Mouse (Mus musculus) hindbrain, embryonic 16.5 days (tissue): ENCODE results near the gene Eva1a. TPM values are rescaled to one million over a fixed set of nuclear protein-coding genes. Genes with fewer than 3 reads are reported as not detected.

Experiments used
- ATAC-seq: fragments of 200-750 bp; cut with Nextera tagmentation; 2 replicates; pipeline ENCODE4 v1.8.0; 2017; ENCODE audit warnings: moderate TSS enrichment, moderate library complexity
- H3K27ac ChIP-seq: fragments of 300-500 bp; sonication (generic); 2 replicates; pipeline ENCODE4 v1.5.1; 2014; ENCODE audit warnings: low read depth, mild to moderate bottlenecking, control low read depth, low read length, moderate library complexity
- H3K27me3 ChIP-seq: fragments of 300-500 bp; sonication (generic); replicated peaks from 2 replicates; pipeline ENCODE4 v1.6.1; 2014; ENCODE audit warnings: low read length; ENCODE audit not compliant: control insufficient read depth, insufficient read depth
- H3K36me3 ChIP-seq: fragments of 300-500 bp; sonication (generic); 2 replicates; pipeline ENCODE4 v1.6.1; 2014; ENCODE audit warnings: mild to moderate bottlenecking, low read length, moderate library complexity, mixed read lengths; ENCODE audit not compliant: control insufficient read depth, insufficient read depth
- H3K4me1 ChIP-seq: fragments of 300-500 bp; sonication (generic); 2 replicates; pipeline ENCODE4 v1.6.1; 2014; ENCODE audit warnings: low read depth, low read length; ENCODE audit not compliant: control insufficient read depth, insufficient read depth
- H3K4me2 ChIP-seq: fragments of 300-500 bp; sonication (generic); 2 replicates; pipeline ENCODE4 v1.6.1; 2014; ENCODE audit warnings: mild to moderate bottlenecking, low read length, control low read depth, moderate library complexity
- H3K4me3 ChIP-seq: fragments of 300-500 bp; sonication (generic); 2 replicates; pipeline ENCODE4 v1.5.1; 2014; ENCODE audit warnings: mild to moderate bottlenecking, low read length, control low read depth, moderate library complexity
- H3K9ac ChIP-seq: fragments of 300-500 bp; sonication (generic); 2 replicates; pipeline ENCODE4 v1.6.1; 2014; ENCODE audit warnings: low read depth, mild to moderate bottlenecking, control low read depth, low read length, moderate library complexity
- H3K9me3 ChIP-seq: fragments of 300-500 bp; sonication (generic); 2 replicates; pipeline ENCODE4 v1.6.1; 2014; ENCODE audit warnings: mild to moderate bottlenecking, low read length, moderate library complexity; ENCODE audit not compliant: control insufficient read depth
- WGBS: fragments of 180-500 bp; shearing (Covaris S2); extraction: QIAGEN DNeasy Blood & Tissue Kit; methylation state at CpG from one replicate; pipeline ENCODE4 v1.1.7; 2014; 5-methylcytosine and 5-hydroxymethylcytosine counted together
- polyA plus RNA-seq: library from polyadenylated mRNA; unstranded; fragments of >200 nt; fragmentation: Nextera tagmentation; extraction: Ambion mirVana; gene quantifications from 2 replicates; pipeline ENCODE4 v1.2.1, GENCODE M21; 2015

Eva1a gene
- polyA plus RNA-seq: 1.3 TPM in 2 replicates

- Histone ChIP-seq H3K36me3 (no peaks in the 10 kb centered on the region), H3K4me1 (peaks cover 16% of the 10 kb centered on the region), H3K9ac (peak within 1 kb of the TSS; percentile 61), H3K4me3 (peak within 1 kb of the TSS; percentile 55), H3K4me2 (peak within 1 kb of the TSS; percentile 98), H3K9me3 (no peaks in the 10 kb centered on the region), H3K27ac (no peak within 1 kb of the TSS), H3K27me3 (peaks cover 21% of the 10 kb centered on the region)
- 20% methylated on average over 11 of the region's 11 CpGs for WGBS
- ATAC-seq: peak; percentile 9; the same call in 1 of the 2 replicates
These were observed at the start of gene Eva1a for GRCm38 (mm10) chr6:82040834-82041487. TSS of gene Eva1a (plus strand) at chr6:82041043.

DNA sequence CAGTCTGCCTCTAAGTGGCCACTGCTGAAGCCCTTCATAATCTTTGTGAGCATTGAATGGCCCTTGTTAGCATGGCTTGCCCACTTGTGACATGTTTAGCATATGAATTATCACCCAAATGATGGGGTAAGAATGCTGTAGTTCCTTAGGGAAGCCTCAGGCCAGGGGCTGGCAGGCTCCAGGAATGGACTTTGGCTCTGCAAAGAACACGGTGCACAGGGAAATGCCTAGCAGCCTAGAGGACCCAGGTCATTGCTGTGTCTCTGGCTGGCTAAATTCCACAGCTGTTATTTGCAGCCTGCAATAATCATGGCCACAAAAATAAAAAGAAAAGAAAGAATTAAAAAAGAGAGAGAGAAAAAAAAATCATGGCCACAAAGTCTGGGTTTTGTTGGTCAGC is 28.5 kb upstream of the Eva1a start:
- H3K36me3 ChIP-seq: no peaks in the 10 kb centered on the region
- no peak overlapping the region for H3K4me3 ChIP-seq
- no peak for ATAC-seq
- H3K9me3 ChIP-seq: 0 out of 2 replicates have a peak, but pooled peaks cover 3% of the 10 kb centered on the region
- no peak overlapping the region for H3K4me2 ChIP-seq
- no peak overlapping the region for H3K27ac ChIP-seq
- H3K4me1 ChIP-seq: no peaks in the 10 kb centered on the region
- 44% methylated on average over 1 of the region's 1 CpGs for WGBS
- H3K27me3 ChIP-seq: no peaks in the 10 kb centered on the region
- no peak overlapping the region for H3K9ac ChIP-seq

DNA sequence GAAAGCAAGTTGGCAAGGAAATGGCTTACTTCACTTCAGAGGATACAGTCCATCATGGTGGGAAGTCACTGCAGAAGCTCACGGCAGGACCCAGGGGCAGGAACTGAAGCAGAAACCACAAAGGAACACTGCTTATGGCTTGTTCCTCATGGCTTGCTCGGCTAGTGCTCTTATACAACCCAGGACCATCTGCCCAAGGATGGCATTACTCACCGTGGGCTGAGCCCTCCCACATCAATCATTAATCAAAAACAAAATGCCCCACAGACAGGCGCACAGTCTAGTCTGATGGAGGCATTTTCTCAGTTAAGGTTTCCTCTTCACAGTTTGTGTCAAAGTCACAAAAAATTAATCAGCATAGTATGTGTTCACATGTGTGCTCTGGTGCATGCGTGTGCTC is 19.8 kb upstream of the Eva1a start:
- Histone ChIP-seq H3K4me1 (no peaks in the 10 kb centered on the region), H3K4me3 (no peak overlapping the region), H3K36me3 (no peaks in the 10 kb centered on the region), H3K9ac (no peak overlapping the region), H3K27ac (no peak overlapping the region), H3K9me3 (no peaks in the 10 kb centered on the region), H3K27me3 (no peaks in the 10 kb centered on the region), H3K4me2 (no peak overlapping the region)
- no peak for ATAC-seq
- 86% methylated on average over 5 of the region's 5 CpGs for WGBS

- Histone ChIP-seq H3K9ac (no peak overlapping the region), H3K27me3 (no peaks in the 10 kb centered on the region), H3K9me3 (no peaks in the 10 kb centered on the region), H3K4me1 (no peaks in the 10 kb centered on the region), H3K36me3 (no peaks in the 10 kb centered on the region), H3K4me3 (no peak overlapping the region), H3K27ac (no peak overlapping the region), H3K4me2 (no peak overlapping the region)
- 79% methylated on average over 5 of the region's 5 CpGs for WGBS
- ATAC-seq: no peak
These were observed 19.3 kb upstream of the Eva1a start for GRCm38 (mm10) chr6:82021494-82021893.

DNA sequence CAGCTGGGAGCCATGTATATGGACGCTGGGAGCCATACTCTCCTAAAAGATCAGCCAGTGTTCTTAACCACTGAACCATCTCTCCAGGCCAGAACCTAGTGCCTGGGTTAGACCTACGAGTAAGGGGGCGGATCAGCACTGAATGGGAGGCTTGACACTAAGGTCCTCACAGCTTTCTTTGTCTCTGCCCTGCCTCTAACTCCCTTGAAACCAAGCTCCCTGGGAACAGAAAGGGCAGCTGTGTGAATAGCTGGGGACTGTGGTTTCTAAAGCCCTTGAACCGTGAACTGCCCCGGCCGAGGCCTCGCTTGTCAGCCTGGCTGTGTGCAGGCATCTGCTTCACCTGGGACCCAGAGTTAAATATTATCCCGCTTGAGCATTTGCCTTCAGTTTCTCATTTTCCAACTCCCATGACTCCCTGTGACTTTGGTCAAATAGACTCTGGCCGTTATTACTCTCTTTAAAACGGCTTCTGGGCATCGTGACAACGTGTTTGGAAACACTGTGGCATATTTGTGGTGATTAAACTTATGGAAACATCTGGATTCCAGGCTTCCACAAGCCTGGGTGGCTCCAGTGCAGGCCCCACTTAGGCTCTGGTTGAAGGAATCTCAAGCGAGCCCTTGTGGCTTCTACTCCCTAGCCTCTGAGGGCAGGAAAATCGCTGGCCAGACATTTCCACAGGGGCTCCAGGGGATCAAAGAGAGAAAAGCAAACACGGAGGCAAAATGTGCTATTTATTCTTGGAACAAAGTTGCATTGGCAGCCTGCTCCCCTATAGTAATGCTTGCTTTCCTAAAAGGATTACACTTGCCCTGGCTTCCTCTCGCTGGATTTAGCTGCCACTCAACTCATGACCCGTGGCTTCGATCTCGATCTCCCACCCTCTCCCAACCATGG is 11.0 kb upstream of the Eva1a start:
- H3K36me3 ChIP-seq: no peaks in the 10 kb centered on the region
- H3K9ac ChIP-seq: no peak overlapping the region
- no peaks in the 10 kb centered on the region for H3K4me1 ChIP-seq
- WGBS: 27% methylated on average over 19 of the region's 19 CpGs
- no peaks in the 10 kb centered on the region for H3K9me3 ChIP-seq
- no peaks in the 10 kb centered on the region for H3K27me3 ChIP-seq
- H3K4me2 ChIP-seq: no peak overlapping the region
- no peak overlapping the region for H3K4me3 ChIP-seq
- ATAC-seq: no peak
- H3K27ac ChIP-seq: no peak overlapping the region

DNA sequence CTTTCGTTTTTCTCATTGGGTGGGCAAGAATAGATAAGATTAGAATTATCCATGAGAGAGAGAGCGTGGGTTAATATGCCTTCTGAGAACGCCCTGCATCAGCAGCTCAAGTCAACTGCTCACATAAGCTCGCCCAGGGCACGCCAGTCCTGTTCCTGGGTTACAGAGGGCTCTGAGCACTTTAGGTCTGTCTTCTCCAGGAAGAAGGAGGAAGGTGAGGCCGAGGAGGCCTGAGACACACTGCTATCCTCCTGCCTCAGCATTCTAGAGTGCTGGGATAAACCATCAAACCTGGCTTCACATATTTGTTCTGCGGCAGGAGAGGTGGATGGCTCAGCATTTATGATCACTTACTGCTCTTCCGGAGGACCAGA is 10.3 kb upstream of the Eva1a start:
- no peaks in the 10 kb centered on the region for H3K27me3 ChIP-seq
- H3K9ac ChIP-seq: no peak overlapping the region
- WGBS: 74% methylated on average over 8 of the region's 8 CpGs
- H3K9me3 ChIP-seq: no peaks in the 10 kb centered on the region
- no peak overlapping the region for H3K27ac ChIP-seq
- H3K36me3 ChIP-seq: no peaks in the 10 kb centered on the region
- H3K4me2 ChIP-seq: no peak overlapping the region
- H3K4me1 ChIP-seq: no peaks in the 10 kb centered on the region
- H3K4me3 ChIP-seq: no peak overlapping the region
- ATAC-seq: no peak

GRCm38 (mm10) chr6:82037211-82037610 is 3.6 kb upstream of the Eva1a start:
- Histone ChIP-seq H3K4me2 (no peak overlapping the region), H3K4me1 (peaks cover 9% of the 10 kb centered on the region), H3K9me3 (no peaks in the 10 kb centered on the region), H3K27me3 (peaks cover 10% of the 10 kb centered on the region), H3K27ac (no peak overlapping the region), H3K4me3 (no peak overlapping the region), H3K36me3 (no peaks in the 10 kb centered on the region), H3K9ac (no peak overlapping the region)
- no peak for ATAC-seq
- WGBS: 75% methylated on average over 7 of the region's 7 CpGs

DNA sequence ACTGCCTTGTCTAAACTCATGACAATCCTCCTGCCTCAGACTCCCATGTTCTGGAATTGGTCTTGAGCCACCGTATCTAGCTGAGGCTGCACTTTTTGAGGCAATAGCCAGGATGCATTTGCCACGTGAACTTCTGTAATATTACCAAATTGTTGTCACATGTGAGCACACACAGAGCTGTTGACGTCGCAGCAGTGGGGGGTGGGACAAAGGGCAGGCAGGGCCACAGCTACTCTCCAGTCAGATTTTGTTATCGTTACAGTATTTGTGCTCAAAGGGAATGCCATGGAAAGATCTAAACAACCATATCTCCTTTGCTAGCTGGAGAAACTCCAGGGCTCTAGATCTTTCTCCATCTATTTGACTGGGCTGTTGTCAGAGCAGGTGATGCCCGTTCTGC is 1.6 kb upstream of the Eva1a start:
- Histone ChIP-seq H3K4me1 (peaks cover 16% of the 10 kb centered on the region), H3K9ac (no peak overlapping the region), H3K36me3 (no peaks in the 10 kb centered on the region), H3K4me3 (no peak overlapping the region), H3K27ac (no peak overlapping the region), H3K4me2 (no peak overlapping the region), H3K9me3 (no peaks in the 10 kb centered on the region), H3K27me3 (peaks cover 21% of the 10 kb centered on the region)
- 68% methylated on average over 6 of the region's 6 CpGs for WGBS
- no peak for ATAC-seq

GRCm38 (mm10) chr6:82039968-82040367 is 875 bp upstream of the Eva1a start:
- Histone ChIP-seq H3K27me3 (peaks cover 21% of the 10 kb centered on the region), H3K9me3 (no peaks in the 10 kb centered on the region), H3K4me1 (peaks cover 16% of the 10 kb centered on the region), H3K36me3 (no peaks in the 10 kb centered on the region), H3K4me3 (no peak overlapping the region), H3K9ac (no peak overlapping the region), H3K27ac (no peak overlapping the region), H3K4me2 (no peak overlapping the region)
- WGBS: 72% methylated on average over 7 of the region's 7 CpGs
- no peak for ATAC-seq
